Mouse (Mus musculus): ENCODE results near the gene Fam50b.

Fam50b gene

DNA sequence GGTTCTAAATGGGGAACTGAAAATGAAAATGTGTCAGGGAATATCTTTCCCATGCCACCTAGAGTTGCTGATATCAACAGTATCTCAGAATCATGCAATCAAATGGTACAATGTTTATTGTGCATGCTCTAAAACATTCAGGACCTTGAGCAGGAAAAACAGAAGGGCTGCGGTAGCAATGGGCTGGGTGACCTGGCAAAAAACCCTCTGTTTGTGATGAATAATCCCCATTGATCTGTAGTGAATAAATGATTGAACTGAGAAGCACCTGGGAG lies 4.0 kb downstream of the Fam50b start:
- DNase-seq (ENCODE audit: low spot score), result no peak

DNA sequence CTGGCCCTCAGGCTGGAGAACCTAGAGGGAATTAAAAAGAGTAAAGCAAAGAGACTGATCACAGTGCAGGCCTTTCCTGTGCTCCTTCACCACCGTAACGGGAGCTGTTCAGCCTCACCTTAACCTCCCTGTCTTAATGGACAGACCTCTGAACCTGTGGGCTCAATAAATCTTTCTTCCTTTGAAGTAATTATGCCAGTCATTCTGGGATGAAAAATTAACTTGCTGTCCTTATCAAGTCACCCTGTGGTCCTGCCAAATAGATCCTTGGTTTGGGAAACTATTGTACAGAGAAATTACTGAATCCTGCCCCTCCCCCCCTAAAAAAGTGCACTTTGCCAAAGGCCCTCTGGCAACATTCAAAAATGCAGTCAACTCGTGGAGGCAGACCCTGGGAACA lies 4.4 kb downstream of the Fam50b start:
- no peak for DNase-seq (ENCODE audit: low spot score)

DNA sequence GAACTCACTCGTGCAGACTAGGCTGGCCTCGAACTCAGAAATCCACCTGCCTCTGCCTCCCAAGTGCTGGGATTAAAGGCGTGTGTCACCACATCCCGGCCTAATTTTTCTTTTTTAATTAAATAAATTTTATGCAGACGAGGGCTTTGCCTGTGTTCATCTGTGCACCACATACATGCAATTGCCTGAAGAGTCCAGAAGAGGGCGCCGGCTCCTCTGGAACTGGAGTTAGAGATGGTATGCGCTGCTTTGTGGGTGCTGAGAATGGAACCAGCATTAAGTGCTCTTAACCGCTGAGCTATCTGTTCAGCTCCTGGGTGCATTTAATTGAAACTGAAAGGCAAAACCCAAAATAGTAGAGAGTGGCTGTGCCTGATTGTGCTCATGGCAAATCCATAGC lies 6.6 kb downstream of the Fam50b start:
- no peak for DNase-seq (ENCODE audit: low spot score)

DNA sequence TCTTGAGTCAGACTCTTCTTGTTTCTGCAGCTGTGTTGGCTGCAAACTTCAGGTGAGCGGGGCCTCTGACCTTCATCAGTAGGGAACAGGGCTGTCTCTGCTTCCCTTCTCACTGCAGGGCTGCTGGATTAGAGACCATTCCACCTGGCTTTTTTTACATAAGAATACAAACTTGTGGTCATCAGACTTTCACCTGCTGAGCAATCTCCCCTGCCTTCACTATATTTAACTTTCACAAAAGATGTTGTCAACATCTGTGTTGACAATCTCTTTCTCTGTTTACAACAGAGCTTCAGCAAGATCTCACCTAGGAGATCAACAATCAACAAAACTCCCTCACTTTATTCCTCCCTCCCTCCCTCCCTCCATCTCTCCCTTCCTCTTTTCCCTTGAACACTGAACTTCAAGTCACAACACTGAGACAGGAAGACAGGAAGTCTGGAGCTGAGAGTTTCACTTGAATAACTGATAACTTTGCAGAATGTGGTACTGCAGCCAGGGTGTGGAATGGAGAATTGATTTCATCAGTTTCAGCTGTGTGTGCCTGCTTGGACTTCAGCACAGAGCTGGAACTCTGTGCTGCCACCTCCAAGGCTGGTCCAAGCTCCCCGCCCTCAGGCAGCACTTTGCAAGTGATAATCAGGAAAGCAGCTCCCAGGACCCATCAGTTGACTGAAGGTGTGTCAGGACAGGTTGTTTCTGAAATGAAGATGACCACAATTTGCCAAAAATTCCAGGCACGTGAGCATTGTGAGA lies 7.3 kb downstream of the Fam50b start:
- DNase-seq (ENCODE audit: low spot score), result no peak

DNA sequence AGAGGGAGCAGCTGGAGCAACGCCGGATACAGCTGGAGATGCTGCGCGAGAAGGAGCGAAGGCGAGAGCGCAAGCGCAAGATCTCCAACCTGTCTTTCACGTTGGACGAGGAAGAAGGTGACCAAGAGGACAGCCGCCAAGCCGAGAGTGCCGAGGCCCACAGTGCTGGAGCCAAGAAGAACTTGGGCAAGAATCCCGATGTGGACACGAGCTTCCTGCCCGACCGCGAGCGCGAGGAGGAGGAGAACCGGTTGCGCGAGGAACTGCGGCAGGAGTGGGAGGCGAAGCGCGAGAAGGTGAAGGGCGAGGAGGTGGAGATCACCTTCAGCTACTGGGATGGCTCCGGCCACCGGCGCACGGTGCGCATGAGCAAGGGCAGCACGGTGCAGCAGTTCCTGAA lies 12.2 kb downstream of the Fam50b start:
- DNase-seq (ENCODE audit: low spot score), result no peak

DNA sequence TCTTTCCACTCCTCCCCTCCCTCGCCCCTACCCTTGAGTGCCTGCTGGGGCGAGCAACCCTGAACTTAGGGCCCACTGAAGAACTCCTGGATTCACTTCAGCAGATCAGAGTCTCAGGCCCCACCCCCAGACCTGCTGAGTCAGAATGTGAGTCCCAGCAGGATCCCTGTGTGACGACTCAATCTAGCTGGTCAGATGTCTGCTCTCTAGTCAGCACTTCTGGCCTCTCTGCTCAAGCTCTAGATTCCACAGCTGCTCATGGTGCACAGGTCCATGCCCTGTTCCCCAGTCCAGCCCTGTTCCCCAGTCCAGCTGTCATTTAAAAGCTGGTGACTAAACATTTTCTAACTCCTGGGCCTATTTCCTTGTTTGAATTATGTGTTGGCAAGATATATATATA lies 13.9 kb downstream of the Fam50b start:
- no peak for DNase-seq (ENCODE audit: low spot score)

DNA sequence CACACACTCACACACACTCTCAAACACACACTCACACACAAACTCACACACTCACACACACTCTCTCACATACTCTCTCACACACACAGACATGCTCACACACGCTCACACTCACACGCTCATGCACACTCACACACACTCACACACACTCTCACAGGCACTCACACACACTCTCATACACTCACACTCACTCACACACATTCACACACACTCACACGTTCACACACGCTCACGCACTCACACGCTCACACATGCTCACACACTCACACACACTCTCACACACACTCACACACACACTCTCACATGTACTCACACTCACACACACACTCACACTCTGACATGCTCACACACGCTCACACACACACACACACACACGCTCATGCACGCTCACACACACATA lies 24.6 kb downstream of the Fam50b start:
- DNase-seq (ENCODE audit: low spot score), result no peak

DNA sequence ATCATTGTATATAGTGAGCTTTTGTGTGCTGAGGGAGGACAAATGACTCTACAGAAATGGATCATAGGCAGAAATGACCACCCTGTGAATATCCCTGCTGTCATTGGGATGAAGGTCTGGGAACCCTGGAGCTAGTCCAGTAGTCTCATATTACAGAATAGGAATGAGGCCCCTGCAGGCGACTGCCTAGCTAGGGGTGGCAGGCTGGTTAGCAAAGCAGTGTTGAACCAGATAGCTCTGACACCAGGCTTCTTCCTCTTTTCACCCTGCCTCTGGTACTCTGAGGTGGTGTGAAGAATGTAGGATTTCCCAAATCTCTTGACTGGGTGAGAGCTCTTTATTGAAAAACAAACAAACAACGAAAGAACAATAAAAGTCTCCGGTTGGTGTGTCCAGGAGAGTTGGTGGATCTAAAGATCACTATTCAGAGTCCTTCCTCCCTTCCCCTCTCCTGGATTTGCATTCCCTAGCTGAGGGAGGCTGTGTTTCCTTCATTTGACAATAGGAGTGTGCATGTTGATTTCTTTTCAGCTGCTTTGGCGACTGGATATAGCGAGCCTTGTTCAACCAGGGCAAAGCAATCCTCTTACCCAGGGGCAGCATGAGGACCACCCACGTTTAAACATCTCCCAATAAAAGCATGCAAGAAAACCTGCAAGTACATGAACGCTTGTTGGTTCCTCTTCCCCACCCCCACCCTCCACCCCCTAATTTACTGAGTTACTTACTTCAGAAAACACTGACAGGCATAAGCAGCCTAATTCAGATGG lies 26.1 kb downstream of the Fam50b start:
- peak; percentile 50 for DNase-seq (ENCODE audit: low spot score)

DNA sequence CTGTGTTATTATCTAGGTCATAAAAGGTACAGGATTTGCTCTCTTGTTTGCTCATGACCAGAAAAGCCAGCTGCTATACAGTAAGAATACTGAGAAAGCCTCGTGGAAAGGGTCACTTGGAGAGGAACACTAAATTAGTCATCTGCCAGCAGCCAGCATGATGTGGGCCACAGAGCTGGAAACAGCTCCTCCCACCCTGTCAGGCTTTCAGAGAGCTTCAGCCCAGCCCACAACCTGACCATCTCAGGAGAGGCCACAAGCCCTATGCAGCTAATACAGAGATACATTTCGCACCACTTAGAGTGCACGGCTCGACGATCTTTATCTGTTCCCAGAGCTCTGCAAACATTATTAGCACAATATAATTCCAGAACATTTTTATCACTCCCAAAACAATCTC lies 27.5 kb downstream of the Fam50b start:
- no peak for DNase-seq (ENCODE audit: low spot score)

DNA sequence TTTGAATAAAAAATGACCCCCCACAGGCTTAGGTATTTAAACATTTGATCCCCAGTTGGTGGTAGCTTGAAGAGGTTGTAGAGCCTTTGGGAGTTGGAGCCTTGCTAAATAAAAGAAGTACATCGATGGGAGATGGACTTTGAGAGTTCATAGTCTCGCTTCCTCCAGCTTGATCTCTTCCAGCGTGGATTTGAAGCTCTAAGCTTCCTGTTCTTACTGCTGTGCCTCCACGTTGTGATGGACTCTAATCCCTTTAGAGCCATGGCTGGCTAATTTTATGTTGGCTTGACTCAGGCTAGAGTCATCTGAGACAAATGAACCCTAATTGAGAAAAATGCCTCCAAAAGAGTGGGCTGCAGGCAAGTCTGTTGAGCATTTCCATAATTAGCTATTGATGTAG lies 28.2 kb downstream of the Fam50b start:
- no peak for DNase-seq (ENCODE audit: low spot score)

DNA sequence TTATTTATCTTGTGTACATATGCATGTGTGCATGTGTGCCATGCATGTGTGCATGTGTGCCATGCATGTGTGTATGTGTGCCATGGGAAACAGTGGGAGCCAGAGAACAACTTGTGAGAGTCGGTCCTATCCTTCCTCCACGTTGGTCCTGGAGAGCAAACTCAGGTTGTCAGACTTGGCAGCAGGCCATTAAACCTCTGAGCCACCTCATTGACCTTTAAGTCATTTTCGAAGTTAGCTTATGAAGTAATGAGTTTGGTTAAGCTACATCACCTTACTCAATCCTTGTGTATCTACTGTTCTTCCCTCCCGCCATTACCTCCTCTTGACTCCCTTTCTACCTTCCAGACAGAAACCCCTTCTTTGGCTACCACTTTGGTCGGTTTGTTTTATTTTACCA lies 30.6 kb downstream of the Fam50b start:
- no peak for DNase-seq (ENCODE audit: low spot score)

DNA sequence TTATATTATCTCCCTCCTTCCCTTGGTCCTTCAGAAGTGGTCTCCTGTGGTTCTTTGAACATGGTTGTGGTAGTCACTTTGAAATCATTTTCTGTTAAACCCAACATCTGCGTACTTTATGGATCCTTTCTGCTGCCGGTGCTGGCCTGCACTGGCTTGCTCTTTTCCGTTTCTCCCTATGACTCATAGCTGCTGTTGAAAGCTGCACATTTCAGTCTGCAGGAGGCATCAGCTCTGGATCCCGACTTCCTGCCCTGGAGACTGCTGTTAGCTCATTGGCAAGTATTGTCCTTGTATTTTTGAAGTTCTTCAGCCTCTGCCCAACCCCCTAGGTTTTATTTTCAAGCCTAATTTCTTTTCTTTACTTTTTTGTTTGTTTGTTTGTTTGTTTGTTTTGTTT lies 31.9 kb downstream of the Fam50b start:
- DNase-seq (ENCODE audit: low spot score), result no peak

DNA sequence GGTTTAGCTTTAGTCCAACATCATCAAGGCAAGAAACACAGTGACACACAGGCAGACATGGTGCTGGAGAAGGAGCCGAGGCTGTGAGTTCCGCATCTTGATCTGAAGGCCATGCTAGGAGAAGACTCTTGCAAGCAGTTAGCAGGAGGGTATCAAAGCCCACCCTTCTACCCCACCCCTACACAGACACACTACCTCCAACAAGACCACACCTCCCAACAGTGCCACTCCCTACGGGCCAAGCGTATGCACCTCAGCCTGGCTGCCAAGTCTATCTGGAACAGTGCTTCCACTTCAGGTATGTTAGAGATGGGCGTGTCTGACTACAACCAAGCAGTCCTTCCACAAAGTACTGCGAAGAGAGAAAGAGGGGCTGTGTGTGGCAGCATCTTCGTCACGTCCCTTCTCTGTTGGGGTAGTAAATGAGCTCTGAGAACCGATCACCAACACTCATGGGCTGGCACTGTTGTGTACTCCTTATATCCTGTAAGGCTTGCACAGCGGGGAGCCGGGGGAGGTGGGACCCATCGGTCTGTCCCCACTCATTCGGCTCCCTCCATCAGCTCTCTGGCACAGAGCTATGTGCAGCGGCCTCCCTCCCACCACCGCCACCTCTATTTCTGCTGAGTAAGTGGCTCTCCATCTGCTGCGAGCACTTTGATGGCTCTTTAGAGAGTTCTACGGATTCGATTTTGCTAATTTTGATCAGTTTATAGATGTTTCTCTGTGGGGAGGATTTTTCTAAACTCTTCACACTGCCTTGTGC lies 33.1 kb downstream of the Fam50b start:
- DNase-seq (ENCODE audit: low spot score), result no peak

DNA sequence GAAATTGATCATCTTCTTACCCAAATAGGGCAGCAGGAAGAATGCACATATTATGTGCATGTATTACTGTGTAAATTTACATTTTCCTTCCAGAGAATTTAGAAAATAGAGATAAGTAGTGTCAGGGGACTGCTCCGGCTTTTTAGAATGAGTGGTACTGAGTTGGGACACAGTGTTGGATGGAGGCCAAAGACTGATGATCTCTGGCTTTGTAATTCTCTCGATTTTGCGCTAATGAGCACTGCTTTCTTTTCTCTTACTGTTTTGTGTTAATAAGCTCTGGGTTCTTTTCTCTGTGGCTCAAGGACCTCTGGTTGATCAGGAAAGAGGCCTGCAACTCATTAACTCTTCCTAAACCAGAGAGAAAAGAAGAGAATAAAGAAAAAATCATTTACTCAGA lies 42.1 kb downstream of the Fam50b start:
- no peak for DNase-seq (ENCODE audit: low spot score)

DNA sequence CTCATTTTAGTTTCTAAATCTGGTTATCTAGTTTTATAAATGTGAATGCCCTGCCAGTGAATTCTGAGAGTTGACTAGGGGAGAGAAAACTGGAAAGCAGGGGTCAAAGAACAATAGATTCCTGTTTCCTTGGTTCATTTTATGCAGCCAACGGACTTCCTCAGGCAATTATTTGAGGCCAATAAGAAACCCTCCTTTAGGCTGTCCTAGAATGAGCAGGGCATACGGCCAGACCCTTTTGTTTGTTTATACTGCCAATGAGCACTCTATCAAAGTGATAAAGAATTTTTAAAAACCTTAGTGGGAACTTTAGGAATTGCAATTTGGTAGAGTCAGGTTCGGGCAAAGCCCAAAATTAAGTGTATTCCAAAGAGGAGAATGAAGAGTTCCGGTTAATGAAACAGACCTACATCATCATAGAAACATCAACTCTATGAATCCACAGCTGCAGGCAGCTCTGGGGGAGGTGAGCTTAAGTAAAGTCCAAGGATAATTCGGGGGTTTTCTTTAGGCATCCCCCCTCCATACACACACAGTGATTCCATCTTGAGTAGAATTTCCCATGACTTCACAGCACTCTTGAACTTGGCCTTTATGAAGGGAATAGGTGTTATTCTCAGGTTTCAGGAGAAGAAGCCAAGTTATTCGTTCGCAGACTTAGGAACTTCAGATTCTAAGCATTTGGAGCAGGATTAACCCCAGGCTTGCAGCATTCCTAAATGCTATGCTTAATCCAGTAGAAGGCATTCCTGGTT lies 46.4 kb downstream of the Fam50b start:
- DNase-seq (ENCODE audit: low spot score), result no peak

DNA sequence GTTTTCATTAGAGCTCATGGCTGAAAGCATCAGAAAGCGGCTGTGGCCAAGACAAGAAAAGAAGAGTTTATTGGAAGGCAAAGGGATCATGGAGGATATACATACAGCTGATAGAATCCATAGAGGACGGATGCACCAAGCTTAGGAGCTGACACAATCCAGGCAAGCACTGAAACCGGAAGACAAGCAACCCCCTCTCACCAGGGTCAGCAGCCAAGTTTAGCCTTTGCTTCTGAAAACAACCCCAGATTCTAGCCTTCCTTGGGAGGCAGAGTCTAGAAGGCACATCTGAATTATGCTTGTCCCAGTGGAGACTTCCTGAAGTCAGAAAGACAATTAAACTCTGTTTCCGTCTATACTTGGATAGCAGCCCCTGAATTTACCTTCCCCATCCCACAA lies 47.0 kb downstream of the Fam50b start:
- DNase-seq (ENCODE audit: low spot score), result no peak

DNA sequence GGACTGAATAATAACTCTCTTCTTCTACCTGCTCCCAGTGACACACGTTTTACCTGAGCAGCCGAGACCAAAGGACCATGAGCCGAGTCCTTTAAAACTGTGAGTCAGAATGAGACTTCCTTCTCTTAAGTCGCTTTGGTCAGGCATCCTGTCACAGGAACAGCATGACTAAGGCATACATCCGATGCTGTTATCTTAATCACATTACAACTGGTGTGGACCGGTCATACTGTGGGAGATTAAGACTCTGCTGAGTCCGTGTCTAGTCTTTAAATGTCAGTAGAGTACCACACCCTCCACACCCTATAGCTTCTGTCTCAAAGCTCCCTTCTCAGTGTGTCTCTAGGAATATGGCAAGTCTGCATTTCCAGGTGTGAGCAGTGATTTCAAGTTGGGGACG lies 50.2 kb downstream of the Fam50b start:
- DNase-seq (ENCODE audit: low spot score), result no peak

DNA sequence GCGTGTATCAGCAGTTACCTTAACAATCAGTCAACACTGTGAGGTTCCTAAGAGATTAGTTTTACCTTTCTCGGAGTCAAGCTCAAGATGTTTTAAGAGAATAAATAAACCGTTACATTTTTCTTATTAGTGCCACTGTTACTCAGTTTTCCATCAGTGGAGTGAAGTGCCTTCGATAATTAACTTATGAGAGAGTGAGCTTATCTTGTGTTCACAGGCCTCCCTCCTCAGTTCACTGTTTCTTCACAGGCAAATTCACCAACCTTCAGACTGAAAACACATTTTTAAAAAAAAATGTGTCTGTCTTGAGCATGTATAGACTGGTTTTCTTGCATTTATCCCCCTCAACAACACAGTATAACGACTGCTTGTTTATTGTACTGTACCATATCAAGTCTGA lies 52.0 kb downstream of the Fam50b start:
- no peak for DNase-seq (ENCODE audit: low spot score)

DNA sequence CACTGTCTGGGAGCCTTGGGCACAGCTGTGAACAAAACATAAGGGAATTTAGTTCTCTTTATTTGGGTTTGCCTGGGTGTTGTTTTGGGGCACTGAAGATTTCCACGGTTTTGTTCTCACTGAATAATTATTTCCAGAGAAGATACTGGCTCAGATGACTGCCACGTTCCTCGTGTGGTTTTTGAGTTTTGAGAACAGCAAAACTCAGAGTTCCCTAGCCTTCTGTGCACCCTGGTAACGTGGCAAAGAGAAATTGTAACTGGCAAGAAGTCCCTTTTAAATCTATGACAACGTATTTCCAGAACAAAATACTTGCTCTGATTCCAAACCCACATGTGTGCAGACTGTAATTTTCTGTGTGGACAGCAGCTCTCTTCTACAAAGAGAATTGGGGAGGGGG lies 52.9 kb downstream of the Fam50b start:
- DNase-seq (ENCODE audit: low spot score), result no peak

DNA sequence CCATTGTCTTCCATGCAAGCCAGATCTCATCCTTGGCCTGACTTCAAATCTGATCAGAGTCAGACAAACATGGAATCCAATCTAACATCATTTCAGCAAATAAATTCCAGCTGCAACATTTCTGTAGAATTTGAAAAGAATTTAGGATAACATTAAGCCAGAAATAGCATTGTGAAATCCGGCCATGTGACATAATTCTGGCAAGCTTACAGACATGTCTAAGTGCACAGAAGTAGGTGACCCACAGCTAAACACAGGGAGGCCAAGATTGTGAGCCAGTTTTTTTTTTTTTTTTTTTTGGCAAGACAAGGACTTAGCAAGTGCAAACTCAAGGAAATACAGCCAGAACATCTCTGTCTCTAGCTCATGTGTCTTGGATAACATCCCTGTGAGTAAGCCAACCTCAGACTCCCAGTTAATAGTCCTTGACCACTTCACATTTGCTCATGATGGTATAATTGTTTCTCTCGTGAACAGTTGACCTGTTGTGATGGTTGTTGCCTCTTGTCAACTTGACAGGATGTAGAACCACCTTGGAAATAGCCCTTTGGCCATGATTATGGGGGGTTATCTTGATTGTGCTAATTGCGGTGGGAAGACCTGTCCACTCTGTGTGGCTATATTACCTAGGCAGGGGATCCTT lies 54.6 kb downstream of the Fam50b start:
- DNase-seq (ENCODE audit: low spot score), result no peak

DNA sequence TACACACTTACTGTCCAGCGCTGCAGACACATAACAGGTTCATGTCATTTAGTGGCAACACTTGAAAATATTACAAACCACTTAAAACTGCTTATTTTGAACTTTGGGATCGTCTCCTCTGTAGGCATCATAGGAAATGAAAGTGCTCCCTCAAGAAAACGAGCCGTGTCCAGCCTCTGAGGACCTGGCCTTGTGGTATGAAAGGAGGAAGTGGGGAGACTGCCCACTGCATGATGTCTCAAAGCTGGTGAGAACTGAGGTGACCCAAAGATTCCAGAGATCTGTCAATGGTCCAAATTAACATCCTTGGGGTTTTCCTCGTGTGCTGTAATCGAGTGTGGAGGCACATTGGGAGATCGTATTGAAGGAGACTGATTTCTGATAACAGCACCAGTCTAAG lies 58.4 kb downstream of the Fam50b start:
- no peak for DNase-seq (ENCODE audit: low spot score)

DNA sequence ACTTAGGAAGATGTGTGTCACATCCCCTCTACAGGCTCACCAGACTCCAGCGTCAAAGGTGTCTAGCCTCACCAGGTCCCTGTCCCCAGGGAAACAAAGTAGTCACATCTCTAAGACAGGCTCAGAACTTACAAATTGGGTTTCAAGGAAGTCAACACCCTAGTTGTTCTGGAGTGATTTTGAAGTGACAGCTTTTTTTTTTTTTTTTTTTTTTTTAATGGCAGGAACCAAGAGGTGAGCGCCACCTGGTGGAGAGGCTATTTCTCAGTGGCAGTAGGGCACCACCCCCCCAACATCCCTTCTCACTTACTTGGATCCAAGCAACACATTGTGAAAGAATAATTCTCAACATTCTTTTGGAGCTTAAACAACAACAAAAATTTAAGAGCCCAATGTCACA lies 59.2 kb downstream of the Fam50b start:
- DNase-seq (ENCODE audit: low spot score), result peak; percentile 72
